Mouse (Mus musculus) neural tube, embryonic 10.5 days (tissue): Measurements from ENCODE around the gene Skint1.
"Not testable (repeated sequence)": the region's sequence is repeated elsewhere in the genome, so short reads cannot be mapped to it uniquely, and the experiment has no call there.

Experiments used
- DNase-seq: peaks from one replicate; pipeline ENCODE4 v3.0.0-alpha.2; 2017; ENCODE audit warnings: low spot score; ENCODE audit errors: extremely low spot score

Gene Skint1

DNA sequence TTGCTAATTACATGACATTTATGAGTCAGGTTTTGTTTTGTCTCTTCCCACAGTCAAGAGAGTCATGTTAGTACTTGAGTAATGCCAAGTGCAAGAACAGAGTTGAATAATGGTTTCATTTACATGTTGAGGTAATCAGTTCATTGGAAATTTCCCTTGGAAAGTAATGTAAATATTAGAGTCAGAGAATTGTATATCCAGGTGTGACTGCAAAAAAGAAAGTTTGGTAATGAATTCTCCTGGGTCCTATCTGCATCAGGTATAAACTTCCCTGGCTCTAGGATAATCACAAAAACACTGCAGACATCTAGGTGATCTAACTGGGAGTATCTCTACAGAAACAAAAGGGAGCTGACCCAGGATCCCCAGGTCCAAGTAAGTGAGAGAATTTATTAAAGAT lies at the start of gene Skint1:
Skint1 (plus strand) TSS at position 301 of the 400 bp plus-strand sequence.
- no peak for DNase-seq

DNA sequence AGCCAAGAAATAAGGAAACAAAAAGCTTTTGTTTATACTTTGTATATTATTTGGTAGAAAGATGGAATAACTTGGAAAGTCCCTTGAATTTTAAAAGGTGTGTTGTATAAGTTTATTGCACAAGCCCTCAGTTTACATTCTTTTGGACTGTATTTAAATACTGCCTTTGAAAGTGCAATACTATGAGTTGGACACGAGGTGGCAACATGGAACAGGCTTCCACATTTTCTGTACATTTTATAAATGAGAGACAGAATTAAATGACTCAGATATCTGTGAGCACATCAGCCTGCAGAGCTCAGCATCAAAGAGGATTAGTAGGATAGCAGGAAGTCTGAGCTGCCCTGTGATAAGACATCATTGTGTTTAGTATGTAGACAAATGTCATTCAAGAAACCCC lies 44.8 kb upstream of the Skint1 start:
- no peak for DNase-seq

DNA sequence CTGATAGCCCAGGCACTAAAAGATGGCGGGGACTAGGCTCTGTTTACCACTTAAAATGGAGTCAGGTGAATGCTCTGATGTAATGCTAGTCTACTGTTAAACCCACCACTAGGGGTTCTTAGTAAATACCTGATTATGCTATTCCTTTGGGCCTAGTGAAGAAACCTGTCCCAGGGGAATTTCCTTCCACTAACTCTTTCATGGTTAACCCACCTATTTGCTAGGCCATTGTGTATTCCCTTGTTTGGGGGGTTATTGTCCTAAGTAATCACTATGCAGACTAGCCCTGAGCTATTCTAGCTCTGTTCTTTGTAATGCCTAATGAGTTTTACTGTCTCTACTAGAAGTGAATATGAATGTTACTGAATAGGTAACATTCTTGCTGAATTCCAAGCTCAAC lies 42.8 kb upstream of the Skint1 start:
- DNase-seq: not testable (repeated sequence)

DNA sequence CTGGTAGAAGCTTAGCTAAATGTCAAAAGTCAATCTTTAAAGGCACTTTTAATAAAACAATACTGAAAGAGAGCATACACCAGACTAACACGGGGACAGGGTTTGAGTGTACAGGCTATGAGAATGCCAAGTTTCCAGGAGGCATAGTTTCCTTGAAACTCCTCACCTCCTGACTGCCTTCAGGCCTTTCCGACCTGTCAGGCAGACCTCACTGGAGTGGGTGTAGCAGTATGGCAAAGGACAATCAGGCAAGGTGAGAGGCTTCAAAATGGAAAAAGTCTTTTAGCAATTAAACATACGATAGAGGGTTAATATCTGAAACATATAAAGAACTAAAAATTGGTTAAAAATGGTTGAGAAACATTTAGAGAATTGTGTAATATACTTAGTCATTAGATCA lies 42.4 kb upstream of the Skint1 start:
- DNase-seq: no peak

DNA sequence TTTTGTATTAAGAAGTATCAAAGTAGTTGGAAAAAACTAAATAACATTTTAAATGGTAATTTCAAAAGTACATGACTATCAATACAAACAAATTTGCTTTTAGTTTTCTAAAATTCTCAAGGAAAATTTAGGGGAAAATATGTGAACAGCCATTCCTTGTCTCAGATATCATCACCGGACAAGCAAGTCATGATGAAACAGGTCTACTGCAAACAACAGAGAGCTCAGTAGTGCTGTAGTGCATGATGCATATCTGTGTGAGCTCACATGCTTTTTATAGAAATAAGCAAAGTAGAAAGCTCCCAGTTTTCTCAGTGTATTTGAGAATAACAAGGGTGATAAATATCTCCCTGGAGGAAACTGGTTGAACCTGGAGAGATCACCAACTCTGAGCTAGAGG lies 33.4 kb upstream of the Skint1 start, which contains the start of gene Skint7:
Skint7 (plus strand) TSS at position 301 of the 400 bp plus-strand sequence.
- no peak for DNase-seq

DNA sequence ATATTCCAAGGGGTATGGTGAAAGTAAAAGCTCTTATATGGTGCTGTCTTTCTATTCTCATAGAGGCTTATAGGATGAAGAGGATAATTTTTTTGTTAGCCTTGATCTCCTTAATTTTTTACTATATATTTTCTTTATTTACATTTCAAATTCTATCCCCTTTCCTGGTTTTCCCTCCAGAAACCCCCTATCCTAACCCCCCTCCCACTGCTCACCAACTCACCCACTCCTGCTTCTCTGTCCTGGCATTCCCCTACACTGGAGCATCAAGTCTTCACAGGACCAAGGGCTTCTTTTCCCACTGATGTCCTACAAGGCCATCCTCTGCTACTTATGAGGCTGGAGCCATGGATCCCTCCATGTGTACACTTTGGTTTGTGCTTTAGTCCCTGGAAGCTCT lies 65.6 kb downstream of the Skint1 start, which contains the start of gene Skint4:
Skint4 (plus strand) TSS at position 301 of the 400 bp plus-strand sequence.
- no peak for DNase-seq
